Mouse (Mus musculus): ENCODE results near the gene Sf3a3. TPM values are rescaled to one million over a fixed set of nuclear protein-coding genes. Genes with fewer than 3 reads are reported as not detected.

Gene Sf3a3
- polyA plus RNA-seq, 1 experiment from 2014 or later, result 45.7 TPM

- Histone ChIP-seq H3K36me3 (ENCODE audit: control insufficient read depth, insufficient read depth) (no peaks in the 10 kb centered on the region), H3K4me2 (replicated peaks; ENCODE audit: low read depth) (no peak overlapping the region), H3K27me3 (replicated peaks; ENCODE audit: control insufficient read depth, insufficient read depth, low read length) (no peaks in the 10 kb centered on the region), H3K9ac (ENCODE audit: low read depth, low read length) (no peak overlapping the region), H3K4me3 (ENCODE audit: low read depth, low read length) (no peak overlapping the region), H3K4me1 (replicated peaks; ENCODE audit: control insufficient read depth, insufficient read depth, low read length) (no peaks in the 10 kb centered on the region), H3K27ac (ENCODE audit: low read depth, low read length) (no peak overlapping the region), H3K9me3 (ENCODE audit: control insufficient read depth) (no peaks in the 10 kb centered on the region)
- no peak for ATAC-seq
- TF ChIP-seq CTCF (IDR thresholded peaks at IDR 0.05; ENCODE audit: low read depth), result no peak
- WGBS, result 87% methylated on average over 2 of the region's 2 CpGs
Observed at GRCm38 (mm10) chr4:124694572-124694971, 20.0 kb upstream of the Sf3a3 start.

DNA sequence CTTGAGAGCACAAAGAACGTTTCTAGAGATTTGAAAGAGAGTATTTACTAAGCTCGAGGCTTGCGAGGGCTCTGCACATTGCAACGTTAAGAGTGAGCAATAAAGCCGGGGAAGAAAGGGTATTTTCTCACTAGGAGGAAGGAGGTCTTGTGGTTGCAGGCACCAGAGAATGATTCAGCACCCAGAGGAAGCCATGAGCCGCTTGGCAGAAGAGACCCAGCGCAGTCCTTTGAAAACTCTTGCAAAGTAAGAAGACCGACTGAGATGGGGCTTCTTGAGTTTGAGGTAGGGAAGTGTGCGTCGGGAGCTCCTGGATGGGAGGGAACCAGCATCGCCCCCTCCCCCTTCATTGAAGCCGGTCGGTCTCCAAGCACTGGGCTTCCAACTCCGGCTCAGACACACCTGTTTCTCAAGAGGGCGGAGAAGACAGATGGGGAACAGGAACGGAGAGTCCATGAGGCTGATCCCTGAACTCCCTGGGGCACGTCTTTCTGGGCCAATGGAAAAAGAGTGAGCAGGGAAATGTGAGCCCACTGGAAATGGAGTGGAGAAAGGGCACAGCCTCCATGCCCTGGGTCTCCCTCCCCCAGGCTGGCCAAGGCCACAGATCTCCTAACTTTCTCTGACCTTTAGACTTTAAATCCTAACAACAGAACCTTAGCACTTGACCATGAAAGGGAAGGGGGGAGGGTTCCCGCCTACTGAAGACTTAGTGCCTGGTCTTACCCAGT lies 18.6 kb upstream of the Sf3a3 start:
- peak overlapping the region; percentile 43 for H3K4me2 ChIP-seq (replicated peaks; ENCODE audit: low read depth)
- H3K27ac ChIP-seq (ENCODE audit: low read depth, low read length), result no peak overlapping the region
- H3K9ac ChIP-seq (ENCODE audit: low read depth, low read length), result no peak overlapping the region
- H3K9me3 ChIP-seq (ENCODE audit: control insufficient read depth), result no peaks in the 10 kb centered on the region
- WGBS, result 11% methylated on average over 18 of the region's 18 CpGs
- TF ChIP-seq CTCF (IDR thresholded peaks at IDR 0.05; ENCODE audit: low read depth), result no peak
- H3K4me1 ChIP-seq (replicated peaks; ENCODE audit: control insufficient read depth, insufficient read depth, low read length), result no peaks in the 10 kb centered on the region
- no peak overlapping the region for H3K4me3 ChIP-seq (ENCODE audit: low read depth, low read length)
- H3K27me3 ChIP-seq (replicated peaks; ENCODE audit: control insufficient read depth, insufficient read depth, low read length), result no peaks in the 10 kb centered on the region
- no peak for ATAC-seq
- no peaks in the 10 kb centered on the region for H3K36me3 ChIP-seq (ENCODE audit: control insufficient read depth, insufficient read depth)

DNA sequence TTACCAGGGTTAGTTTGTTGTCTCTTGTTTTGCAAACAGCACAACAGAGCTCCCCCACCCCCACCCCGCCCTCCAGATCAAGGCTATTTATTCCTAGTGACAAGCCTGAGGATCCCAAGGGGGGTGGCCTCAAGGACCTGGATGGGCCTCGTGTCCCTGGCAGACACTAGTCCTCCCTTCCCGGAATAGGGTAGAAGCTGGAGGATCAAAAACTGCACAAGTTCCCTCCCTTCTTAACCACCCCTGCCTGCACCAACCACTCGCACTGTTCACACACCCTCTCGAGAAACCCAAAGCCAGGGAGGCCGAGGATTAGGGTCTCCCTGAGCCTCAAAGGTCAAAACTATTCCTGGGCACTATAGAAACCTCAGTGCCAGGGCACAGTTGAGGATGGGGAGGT lies 14.8 kb upstream of the Sf3a3 start:
- TF ChIP-seq CTCF (IDR thresholded peaks at IDR 0.05; ENCODE audit: low read depth), result no peak
- H3K4me3 ChIP-seq (ENCODE audit: low read depth, low read length), result peak overlapping the region; percentile 73; the same call in 1 of the 2 replicates
- no peak overlapping the region for H3K9ac ChIP-seq (ENCODE audit: low read depth, low read length)
- H3K36me3 ChIP-seq (ENCODE audit: control insufficient read depth, insufficient read depth), result no peaks in the 10 kb centered on the region
- H3K27ac ChIP-seq (ENCODE audit: low read depth, low read length), result no peak overlapping the region
- H3K4me2 ChIP-seq (replicated peaks; ENCODE audit: low read depth), result peak overlapping the region; percentile 93
- peaks cover 3% of the 10 kb centered on the region; the same call in 1 of the 2 replicates for H3K4me1 ChIP-seq (replicated peaks; ENCODE audit: control insufficient read depth, insufficient read depth, low read length)
- no peaks in the 10 kb centered on the region for H3K27me3 ChIP-seq (replicated peaks; ENCODE audit: control insufficient read depth, insufficient read depth, low read length)
- WGBS, result 30% methylated on average over 6 of the region's 6 CpGs
- H3K9me3 ChIP-seq (ENCODE audit: control insufficient read depth), result no peaks in the 10 kb centered on the region
- no peak for ATAC-seq

DNA sequence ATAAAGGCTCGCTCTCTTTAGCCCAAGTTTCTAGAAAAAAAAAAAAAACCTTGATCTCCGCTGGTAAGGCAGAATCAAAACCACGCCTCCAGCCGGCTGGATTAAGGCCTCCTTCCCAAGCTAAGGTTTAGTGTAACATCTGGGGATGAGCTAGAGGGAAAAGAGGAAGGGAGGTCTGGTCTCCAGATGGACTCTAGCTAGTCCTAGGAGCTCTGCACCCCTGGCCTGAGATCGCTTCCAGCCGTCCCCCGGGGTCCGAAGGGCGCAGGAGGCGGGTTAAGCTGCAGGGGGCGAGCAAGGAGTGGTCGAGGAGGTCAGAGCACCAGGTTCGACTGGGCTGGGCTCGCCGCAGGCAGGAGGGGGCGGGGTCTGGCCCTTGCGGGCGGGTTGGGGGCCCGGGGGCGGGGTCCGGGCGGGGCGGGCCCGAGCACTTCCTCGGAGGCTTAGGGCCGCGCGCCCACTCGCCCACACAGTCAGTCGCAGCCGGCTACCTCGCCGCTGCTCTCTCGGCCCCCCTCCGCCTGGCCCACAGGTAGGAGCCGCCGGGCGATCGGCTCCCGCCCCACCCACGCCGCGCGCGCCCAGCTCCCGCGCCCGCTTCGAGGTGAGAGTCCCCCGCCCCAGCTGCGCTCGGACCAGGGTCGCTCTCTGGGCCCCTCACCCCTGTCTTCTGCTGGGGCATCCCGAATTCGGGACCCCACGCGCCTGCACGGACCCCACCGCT lies 14.2 kb upstream of the Sf3a3 start, which contains the start of gene Fhl3:
Gene Fhl3 (plus strand): TSS at position 454 of the 724 bp plus-strand sequence.
- peak; percentile 45; the same call in 1 of the 2 replicates for ATAC-seq
- no peaks in the 10 kb centered on the region for H3K9me3 ChIP-seq (ENCODE audit: control insufficient read depth)
- H3K27me3 ChIP-seq (replicated peaks; ENCODE audit: control insufficient read depth, insufficient read depth, low read length), result no peaks in the 10 kb centered on the region
- TF ChIP-seq CTCF (IDR thresholded peaks at IDR 0.05; ENCODE audit: low read depth), result peak; percentile 43
- H3K9ac ChIP-seq (ENCODE audit: low read depth, low read length), result peak within 1 kb of the TSS; percentile 63
- H3K4me1 ChIP-seq (replicated peaks; ENCODE audit: control insufficient read depth, insufficient read depth, low read length), result peaks cover 6% of the 10 kb centered on the region; the same call in 1 of the 2 replicates
- H3K4me2 ChIP-seq (replicated peaks; ENCODE audit: low read depth), result peak within 1 kb of the TSS; percentile 93
- under 1% methylated on average over 44 of the region's 59 CpGs for WGBS
- peak within 1 kb of the TSS; percentile 73 for H3K4me3 ChIP-seq (ENCODE audit: low read depth, low read length)
- H3K27ac ChIP-seq (ENCODE audit: low read depth, low read length), result peak within 1 kb of the TSS; percentile 22; the same call in 1 of the 2 replicates
- H3K36me3 ChIP-seq (ENCODE audit: control insufficient read depth, insufficient read depth), result no peaks in the 10 kb centered on the region

- peaks cover 6% of the 10 kb centered on the region; the same call in 1 of the 2 replicates for H3K4me1 ChIP-seq (replicated peaks; ENCODE audit: control insufficient read depth, insufficient read depth, low read length)
- peak overlapping the region; percentile 73 for H3K4me3 ChIP-seq (ENCODE audit: low read depth, low read length)
- TF ChIP-seq CTCF (IDR thresholded peaks at IDR 0.05; ENCODE audit: low read depth), result 0 out of 2 replicates have a peak, but pooled peaks have one; percentile 2
- no peak for ATAC-seq
- H3K27me3 ChIP-seq (replicated peaks; ENCODE audit: control insufficient read depth, insufficient read depth, low read length), result no peaks in the 10 kb centered on the region
- H3K9me3 ChIP-seq (ENCODE audit: control insufficient read depth), result no peaks in the 10 kb centered on the region
- H3K9ac ChIP-seq (ENCODE audit: low read depth, low read length), result peak overlapping the region; percentile 63
- peak overlapping the region; percentile 93 for H3K4me2 ChIP-seq (replicated peaks; ENCODE audit: low read depth)
- WGBS, result 12% methylated on average over 22 of the region's 22 CpGs
- H3K27ac ChIP-seq (ENCODE audit: low read depth, low read length), result peak overlapping the region; percentile 22; the same call in 1 of the 2 replicates
- peaks cover 6% of the 10 kb centered on the region; the same call in 1 of the 2 replicates for H3K36me3 ChIP-seq (ENCODE audit: control insufficient read depth, insufficient read depth)
Observed at GRCm38 (mm10) chr4:124701052-124701845, 13.3 kb upstream of the Sf3a3 start.

All from intestine, postnatal 0 days (tissue).